Mouse (Mus musculus) kidney, adult 2 months (tissue): ENCODE measurements at regions not wholly inside any gene's neighbourhood (a gene's known extent, or its start where the extent isn't known, plus 50 kb on each side); places are given as distances from the start of the nearest gene placed in this dataset.

ENCODE experiments used
- DNase-seq: peaks from one replicate; pipeline ENCODE4 v3.0.0; 2021
- H3K27ac ChIP-seq: fragments of 200-500 bp; 2 replicates; pipeline ENCODE4 v1.5.1; 2012; ENCODE audit warnings: low read depth, low read length, control low read depth, inconsistent platforms; ENCODE audit not compliant: insufficient read depth
- H3K27me3 ChIP-seq: fragments of 200-500 bp; replicated peaks from 2 replicates; pipeline ENCODE4 v1.6.1; 2012; ENCODE audit warnings: mild to moderate bottlenecking, moderate library complexity, low read length, inconsistent platforms; ENCODE audit not compliant: control insufficient read depth, insufficient read depth
- H3K36me3 ChIP-seq: fragments of 200-500 bp; 2 replicates; pipeline ENCODE4 v1.6.1; 2012; ENCODE audit warnings: mild to moderate bottlenecking, moderate library complexity, low read length, inconsistent platforms; ENCODE audit not compliant: control insufficient read depth, insufficient read depth
- H3K4me1 ChIP-seq: fragments of 200-500 bp; 2 replicates; pipeline ENCODE4 v1.6.1; 2011; ENCODE audit warnings: low read length; ENCODE audit not compliant: control insufficient read depth, insufficient read depth
- H3K4me3 ChIP-seq: fragments of 200-500 bp; 2 replicates; pipeline ENCODE4 v1.5.1; 2011; ENCODE audit warnings: mild to moderate bottlenecking, low read depth, low read length, control low read depth; ENCODE audit not compliant: insufficient read depth
- CTCF ChIP-seq: fragments of 200-500 bp; conservative IDR thresholded peaks from 2 replicates; pipeline ENCODE4 v1.5.1; 2011; ENCODE audit warnings: low read depth, mild to moderate bottlenecking, control low read depth, low read length, moderate library complexity, mixed read lengths; ENCODE audit not compliant: insufficient read depth, insufficient read length
- POLR2A ChIP-seq: fragments of 200-500 bp; IDR thresholded peaks from one replicate; pipeline ENCODE4 v1.6.1; 2011; ENCODE audit warnings: low read depth, low read length, control low read depth
- WGBS: fragments of 180-500 bp; shearing (Covaris S2); methylation state at CpG from one replicate; pipeline ENCODE4 v1.1.7; 2018; 5-methylcytosine and 5-hydroxymethylcytosine counted together

- Histone ChIP-seq H3K4me1 (no peaks in the 10 kb centered on the region), H3K4me3 (no peak overlapping the region), H3K27ac (no peak overlapping the region), H3K36me3 (no peaks in the 10 kb centered on the region), H3K27me3 (no peaks in the 10 kb centered on the region; the same call in 1 of the 2 replicates)
- DNase-seq, result no peak
- TF ChIP-seq CTCF (no peak), POLR2A (no peak)
- WGBS, result 86% methylated on average over 11 of the region's 11 CpGs
Measured at GRCm38 (mm10) chr9:77845664-77846290, 71.4 kb upstream of the Elovl5 start.

DNA sequence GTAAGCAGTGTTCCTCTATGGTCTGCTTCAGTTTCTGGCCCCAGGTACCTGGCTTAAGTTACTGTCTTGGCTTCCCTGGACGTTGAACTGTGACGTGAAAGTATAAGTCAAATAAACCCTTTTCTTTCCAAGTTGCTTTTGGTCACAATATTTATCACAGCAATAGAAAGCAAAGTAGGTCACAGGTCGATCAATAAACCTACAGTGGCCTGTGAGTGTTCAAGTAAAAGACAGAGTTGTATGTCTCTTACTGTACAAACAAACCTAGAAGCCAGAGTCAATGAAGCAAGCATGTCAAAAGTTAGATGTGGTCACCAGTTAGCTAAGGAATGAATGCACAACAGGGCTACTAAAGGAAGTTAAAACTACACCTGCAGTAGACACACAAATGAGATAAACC, 68.6 kb upstream of the Elovl5 start:
- no peak for DNase-seq
- H3K27ac ChIP-seq, result no peak overlapping the region

GRCm38 (mm10) chr9:77849343-77849742, 67.8 kb upstream of the Elovl5 start:
- no peak overlapping the region for H3K27ac ChIP-seq
- 76% methylated on average over 4 of the region's 4 CpGs for whole genome bisulfite sequencing
- DNase-seq, result no peak
- H3K4me3 ChIP-seq, result no peak overlapping the region
- no peak for TF ChIP-seq CTCF
- TF ChIP-seq POLR2A, result no peak
- H3K36me3 ChIP-seq, result no peaks in the 10 kb centered on the region
- no peaks in the 10 kb centered on the region for H3K4me1 ChIP-seq
- no peaks in the 10 kb centered on the region; the same call in 1 of the 2 replicates for H3K27me3 ChIP-seq

More for the DNA sequence above, 68.6 kb upstream of the Elovl5 start:
- H3K27me3 ChIP-seq, result no peaks in the 10 kb centered on the region; the same call in 1 of the 2 replicates
- 82% methylated on average over 3 of the region's 3 CpGs for WGBS
- H3K36me3 ChIP-seq, result no peaks in the 10 kb centered on the region
- TF ChIP-seq CTCF (no peak), POLR2A (no peak)
- H3K4me3 ChIP-seq, result no peak overlapping the region
- H3K4me1 ChIP-seq, result no peaks in the 10 kb centered on the region

DNA sequence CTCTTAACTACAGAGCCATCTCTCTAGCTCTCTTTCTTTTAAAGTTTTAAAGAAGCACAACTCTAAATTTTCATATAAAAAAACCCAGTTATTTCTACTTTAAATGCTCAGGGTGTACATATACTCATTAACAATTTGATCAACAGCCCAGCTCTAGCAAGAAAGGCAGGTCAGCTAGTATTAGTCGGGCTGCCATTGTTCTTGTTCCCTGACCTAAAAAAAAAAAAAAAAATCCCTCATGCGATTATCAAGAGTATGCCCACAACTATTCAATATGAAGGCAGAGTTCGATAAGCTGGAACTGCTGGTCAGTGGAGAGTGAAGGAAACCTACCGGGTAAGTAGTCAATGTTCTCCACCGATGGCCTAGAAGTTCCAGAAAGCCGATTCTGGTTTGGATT, 65.8 kb upstream of the Elovl5 start:
- no peaks in the 10 kb centered on the region for H3K36me3 ChIP-seq
- H3K27ac ChIP-seq, result no peak overlapping the region
- DNase-seq, result no peak
- TF ChIP-seq POLR2A, result no peak
- TF ChIP-seq CTCF, result no peak
- no peak overlapping the region for H3K4me3 ChIP-seq
- H3K27me3 ChIP-seq, result no peaks in the 10 kb centered on the region; the same call in 1 of the 2 replicates
- no peaks in the 10 kb centered on the region for H3K4me1 ChIP-seq
- 56% methylated on average over 6 of the region's 6 CpGs for WGBS

DNA sequence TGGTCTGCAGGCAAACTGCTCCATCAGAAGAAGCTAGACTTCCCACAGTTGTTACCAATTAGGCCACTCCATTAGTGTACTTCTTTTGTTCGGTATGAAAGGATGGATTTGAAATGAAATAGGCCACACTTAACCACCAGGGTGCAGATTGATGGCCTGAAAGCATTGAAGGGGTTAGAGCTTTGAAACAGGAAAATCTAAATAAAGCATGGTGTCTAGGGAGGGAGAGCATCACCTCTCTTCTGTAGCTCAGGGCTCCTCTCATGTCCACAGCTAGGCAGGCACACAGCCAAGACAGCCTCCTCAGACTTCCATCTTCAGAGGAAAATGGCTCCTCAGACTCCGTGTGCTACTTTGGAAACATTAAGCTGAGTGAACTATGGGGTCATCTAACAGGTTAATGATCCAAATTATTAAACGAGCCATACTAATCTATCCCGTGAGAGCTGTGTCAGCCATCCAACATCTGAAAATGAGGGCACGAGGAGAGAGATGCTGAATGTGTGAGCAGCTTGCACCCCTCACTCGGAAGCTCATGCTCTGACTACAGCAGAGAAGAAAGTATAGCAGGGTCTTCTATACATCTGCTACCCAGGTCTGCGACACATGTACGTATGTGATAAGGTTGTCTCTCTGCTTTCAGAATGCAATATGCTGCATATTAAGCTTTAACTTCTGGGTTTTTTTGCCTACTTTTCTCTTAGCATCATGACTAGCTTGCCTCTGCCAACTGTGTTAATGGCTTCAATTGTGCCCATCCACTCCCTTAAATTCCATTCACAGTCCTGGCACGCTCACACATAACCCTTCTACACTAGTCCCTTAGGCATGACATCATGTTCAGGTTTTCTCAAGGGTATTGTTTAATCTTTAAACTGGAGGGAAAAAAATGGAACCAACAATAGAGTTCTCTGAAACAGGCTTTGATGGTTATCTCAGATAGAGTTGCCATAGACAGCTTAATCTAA, 59.8 kb upstream of the Elovl5 start:
- peak; percentile 30 for DNase-seq
- Histone ChIP-seq H3K4me3 (no peak overlapping the region), H3K4me1 (0 out of 2 replicates have a peak, but pooled peaks cover 4% of the 10 kb centered on the region), H3K36me3 (no peaks in the 10 kb centered on the region), H3K27ac (no peak overlapping the region), H3K27me3 (no peaks in the 10 kb centered on the region)
- TF ChIP-seq POLR2A (no peak), CTCF (no peak)
- 62% methylated on average over 9 of the region's 9 CpGs for WGBS

GRCm38 (mm10) chr9:77858127-77858794, 58.9 kb upstream of the Elovl5 start:
- H3K27me3 ChIP-seq, result no peaks in the 10 kb centered on the region
- WGBS, result 57% methylated on average over 6 of the region's 6 CpGs
- no peak for DNase-seq
- TF ChIP-seq POLR2A, result no peak
- TF ChIP-seq CTCF, result no peak
- no peak overlapping the region for H3K27ac ChIP-seq
- no peaks in the 10 kb centered on the region for H3K36me3 ChIP-seq
- no peak overlapping the region for H3K4me3 ChIP-seq
- H3K4me1 ChIP-seq, result 0 out of 2 replicates have a peak, but pooled peaks cover 4% of the 10 kb centered on the region
